Mouse (Mus musculus) neutrophil, adult 5-6 weeks (primary cell): ENCODE measurements around the gene Npc1l1. TPM values are rescaled to one million over a fixed set of nuclear protein-coding genes. Genes with fewer than 3 reads are reported as not detected.

Experiments
- ATAC-seq: fragments of 151-379, 151-347 bp; 2 replicates; pipeline ENCODE4 v1.8.0; 2017; ENCODE audit warnings: mild to moderate bottlenecking, moderate TSS enrichment; ENCODE audit not compliant: insufficient number of reproducible peaks, poor library complexity, low FRiP score, severe bottlenecking; ENCODE audit errors: extremely low read depth
- total RNA-seq: library from RNA; stranded (forward); fragments of 200-1000 nt; gene quantifications from 2 replicates; pipeline ENCODE4 v1.2.3, GENCODE M21; 2017

Npc1l1 gene
- total RNA-seq, 1 experiment from 2014 or later, result not detected

DNA sequence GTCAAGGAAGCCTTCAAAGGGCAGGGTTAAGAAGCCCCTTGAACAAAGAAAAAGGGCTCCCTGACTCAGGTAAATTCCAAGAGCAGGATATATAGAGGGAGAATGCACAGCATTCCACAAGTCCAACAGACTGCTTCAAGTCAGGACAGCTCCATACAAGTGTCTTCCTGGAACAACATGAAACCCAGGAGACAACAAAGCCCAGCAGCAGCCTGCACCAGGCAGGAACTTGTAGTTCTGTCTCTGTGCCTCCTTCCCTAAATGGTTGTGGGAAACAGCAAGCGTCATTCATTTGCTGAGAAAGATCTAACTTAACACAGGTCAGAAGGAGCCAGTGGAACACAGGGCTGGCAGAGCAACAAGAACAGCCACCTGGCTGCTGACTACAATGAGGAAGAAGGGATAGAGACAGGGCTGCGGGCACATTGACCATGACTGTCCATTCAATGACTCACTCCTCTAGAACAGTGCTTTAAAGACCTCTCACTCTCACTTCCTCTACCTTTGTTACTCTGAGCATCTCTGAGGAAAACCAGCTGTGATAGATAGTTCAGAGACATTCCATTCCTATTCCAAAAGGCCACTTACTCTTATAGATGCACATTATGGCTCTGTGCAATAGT, 60.8 kb downstream of the Npc1l1 start:
- 0 out of 2 replicates have a peak, but pooled peaks have one; percentile 33 for ATAC-seq

- ATAC-seq, result no peak
Measured at GRCm38 (mm10) chr11:6166351-6166750, 63.6 kb downstream of the Npc1l1 start.

DNA sequence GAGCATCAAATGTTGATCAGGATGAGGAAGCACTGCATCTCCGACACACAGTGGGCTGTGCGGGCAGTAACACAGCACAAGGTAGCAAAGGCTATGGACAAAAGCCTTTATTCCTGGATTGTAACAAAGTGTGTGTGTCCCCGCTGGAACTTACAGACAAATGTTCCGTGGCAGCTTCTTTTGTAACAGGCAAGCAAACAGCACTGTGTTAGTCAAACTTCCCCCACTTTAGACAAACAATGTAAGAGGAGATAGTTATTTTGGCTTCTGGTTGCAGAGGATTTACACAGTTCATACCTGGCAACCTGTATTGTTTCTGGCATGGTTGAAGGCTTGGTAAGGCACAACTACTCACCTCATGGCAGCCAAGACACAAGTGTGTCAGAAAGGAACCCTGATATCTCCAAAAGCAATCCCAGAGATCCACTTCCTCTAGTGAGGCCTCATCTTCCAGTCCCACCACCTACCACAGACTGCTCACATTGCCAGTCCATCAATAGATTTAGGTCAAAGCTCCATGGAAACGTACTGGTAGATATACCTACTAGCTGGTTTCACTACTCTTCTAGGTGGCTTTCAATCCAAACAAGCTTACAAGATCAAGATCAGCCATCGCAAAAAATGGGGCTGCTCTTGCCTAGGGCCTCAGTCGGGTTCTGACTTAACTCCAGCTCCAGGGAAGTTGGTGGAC, 64.4 kb downstream of the Npc1l1 start:
- no peak for ATAC-seq

DNA sequence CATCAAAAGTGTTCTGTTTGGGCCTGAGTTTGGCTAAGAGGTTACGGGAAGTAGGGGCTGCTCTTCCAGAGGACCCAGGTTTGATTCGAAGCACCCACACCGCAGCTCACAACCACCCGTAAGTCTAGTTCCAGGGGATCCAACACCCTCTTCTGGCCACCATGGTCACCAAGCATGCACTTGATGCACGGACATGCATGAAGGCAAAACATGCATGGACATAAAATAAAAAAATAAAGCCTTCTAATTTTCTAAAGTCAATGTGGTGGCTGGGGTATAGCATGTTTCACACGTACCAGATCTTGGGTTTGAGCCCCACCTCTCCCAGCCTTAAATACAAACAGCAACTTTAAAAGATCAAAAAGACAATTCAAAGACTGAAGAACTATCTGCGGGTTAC, 65.2 kb downstream of the Npc1l1 start:
- no peak for ATAC-seq

- no peak for ATAC-seq
Measured at GRCm38 (mm10) chr11:6163706-6164105, 66.2 kb downstream of the Npc1l1 start.

DNA sequence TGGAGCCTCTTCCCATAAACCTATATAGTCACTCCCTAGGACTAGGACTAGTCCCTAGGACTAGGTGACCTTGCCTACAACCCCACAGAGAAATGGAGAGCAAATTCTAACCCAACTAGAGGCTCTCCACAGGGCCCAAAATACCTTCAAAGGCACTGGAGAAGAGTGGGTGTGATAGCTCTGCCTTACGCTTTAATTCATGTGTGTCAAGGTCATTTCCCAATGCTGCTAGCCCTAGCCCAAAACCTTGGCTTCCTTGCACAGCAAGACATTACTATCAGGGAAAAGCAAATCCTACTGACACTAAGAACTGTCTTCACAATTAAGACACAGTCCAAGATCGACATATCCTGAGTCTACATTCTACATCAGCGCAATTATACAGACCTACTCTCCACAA, 66.9 kb downstream of the Npc1l1 start:
- no peak for ATAC-seq

DNA sequence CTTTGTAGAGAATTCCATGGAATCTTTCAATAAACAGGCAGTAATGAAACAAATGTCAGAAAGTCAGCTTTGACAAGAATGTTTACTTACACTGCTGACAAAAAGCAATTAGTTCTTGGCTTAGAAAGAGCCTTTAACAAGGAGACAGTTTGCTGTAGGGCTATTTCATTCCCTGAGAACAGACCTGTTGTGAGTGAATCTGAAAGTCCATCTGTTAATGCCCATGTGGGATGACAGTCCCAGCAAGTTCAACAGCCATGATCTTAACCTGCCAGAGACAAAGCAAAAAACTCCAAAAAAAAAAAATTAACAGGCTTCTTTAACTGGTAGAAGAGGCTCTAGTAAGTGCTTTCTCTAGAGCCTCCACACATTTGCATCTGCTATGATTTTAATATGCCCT, 68.4 kb downstream of the Npc1l1 start:
- ATAC-seq, result no peak

Other genes starting within 250 kb of the Npc1l1 start
- 1.1 and 2.1 TPM in 2 replicates for gene Camk2b, start 163.8 kb downstream of the Npc1l1 start, total RNA-seq
- 1.8 and 1.9 TPM in 2 replicates for gene A730071L15Rik, start 30.1 kb downstream of the Npc1l1 start, total RNA-seq
- gene Nudcd3, start 29.7 kb downstream of the Npc1l1 start, total RNA-seq, result 38.5 and 39.4 TPM in 2 replicates
- 15.7 and 21.4 TPM in 2 replicates for gene Ddx56, start 37.6 kb upstream of the Npc1l1 start, total RNA-seq
- 28.6 and 39.8 TPM in 2 replicates for gene Tmed4, start 44.7 kb upstream of the Npc1l1 start, total RNA-seq
- gene Ogdh, start 61.5 kb upstream of the Npc1l1 start, total RNA-seq, result 97.5 and 110 TPM in 2 replicates
- 29.6 and 32.9 TPM in 2 replicates for gene Zmiz2, start 158.9 kb upstream of the Npc1l1 start, total RNA-seq
- gene Ppia, start 185.3 kb upstream of the Npc1l1 start, total RNA-seq, result 569 and 595 TPM in 2 replicates
- gene H2afv, start 214.3 kb upstream of the Npc1l1 start, total RNA-seq, result 41.4 and 46.2 TPM in 2 replicates
- gene Purb, start 245.8 kb upstream of the Npc1l1 start, total RNA-seq, result 73.4 and 75.8 TPM in 2 replicates